Mouse (Mus musculus) ES-Bruce4 (cell line): ENCODE measurements at regions not wholly inside any gene's neighbourhood (a gene's known extent, or its start where the extent isn't known, plus 50 kb on each side); places are given as distances from the start of the nearest gene placed in this dataset.

Source experiments
- H3K27ac ChIP-seq: 2 replicates; pipeline ENCODE4 v1.5.1; 2012; ENCODE audit warnings: low read length, inconsistent platforms; ENCODE audit not compliant: insufficient read depth
- H3K27me3 ChIP-seq: 2 replicates; pipeline ENCODE4 v1.6.1; 2012; ENCODE audit warnings: mild to moderate bottlenecking, low read length, inconsistent platforms; ENCODE audit not compliant: control insufficient read depth, poor library complexity, insufficient read depth, severe bottlenecking
- H3K36me3 ChIP-seq: 2 replicates; pipeline ENCODE4 v1.6.1; 2012; ENCODE audit warnings: inconsistent platforms, mild to moderate bottlenecking, low read length, moderate library complexity; ENCODE audit not compliant: control insufficient read depth, poor library complexity, insufficient read depth, severe bottlenecking
- H3K4me1 ChIP-seq: one replicate; pipeline ENCODE4 v1.8.1; 2011; ENCODE audit warnings: low read length; ENCODE audit not compliant: control insufficient read depth, insufficient read depth
- H3K4me3 ChIP-seq: 2 replicates; pipeline ENCODE4 v1.5.1; 2011; ENCODE audit warnings: low read depth, mild to moderate bottlenecking, low read length
- H3K9ac ChIP-seq: 2 replicates; pipeline ENCODE4 v1.6.1; 2012; ENCODE audit warnings: low read depth, mild to moderate bottlenecking, inconsistent platforms; ENCODE audit not compliant: poor library complexity, severe bottlenecking
- H3K9me3 ChIP-seq: replicated peaks from 2 replicates; pipeline ENCODE4 v1.6.1; 2012; ENCODE audit warnings: mild to moderate bottlenecking, low read length, inconsistent platforms; ENCODE audit not compliant: control insufficient read depth, poor library complexity, insufficient read depth, severe bottlenecking
- CTCF ChIP-seq: IDR thresholded peaks from one replicate; pipeline ENCODE4 v1.8.1; 2011; ENCODE audit warnings: low read depth, low read length
- EP300 ChIP-seq: IDR thresholded peaks from 2 replicates; pipeline ENCODE4 v1.6.1; 2011; ENCODE audit warnings: low read depth, low read length; ENCODE audit not compliant: insufficient read depth
- POLR2A ChIP-seq: IDR thresholded peaks from one replicate; pipeline ENCODE4 v1.8.1; 2011; ENCODE audit warnings: low read length; ENCODE audit not compliant: insufficient read depth

DNA sequence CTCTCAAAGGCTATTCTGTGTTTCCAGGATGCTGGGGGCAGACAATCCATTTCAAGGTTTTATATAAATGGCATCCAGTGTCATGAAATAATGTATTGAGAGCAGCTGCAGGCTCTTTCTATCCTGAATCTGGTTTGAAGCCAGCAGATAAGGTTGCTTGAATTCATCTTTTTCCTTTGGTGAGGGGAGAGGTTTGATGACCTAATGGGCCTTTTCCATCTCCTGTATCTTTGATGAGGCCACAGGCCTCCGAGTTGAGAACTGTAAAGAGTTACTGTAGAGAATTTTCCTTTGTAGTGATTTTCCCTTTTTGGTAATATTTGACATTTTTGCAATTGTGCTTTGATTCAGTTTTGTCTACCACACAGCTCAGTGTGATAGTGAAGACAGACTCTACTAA lies 458.8 kb upstream of the 1700008P02Rik start:
- Histone ChIP-seq H3K36me3 (no peaks in the 10 kb centered on the region), H3K9me3 (peaks cover 7% of the 10 kb centered on the region), H3K4me1 (no peaks in the 10 kb centered on the region), H3K27me3 (no peaks in the 10 kb centered on the region), H3K9ac (no peak overlapping the region), H3K27ac (no peak overlapping the region), H3K4me3 (no peak overlapping the region)
- no peak for TF ChIP-seq CTCF
- TF ChIP-seq POLR2A = no peak
- no peak for TF ChIP-seq EP300

DNA sequence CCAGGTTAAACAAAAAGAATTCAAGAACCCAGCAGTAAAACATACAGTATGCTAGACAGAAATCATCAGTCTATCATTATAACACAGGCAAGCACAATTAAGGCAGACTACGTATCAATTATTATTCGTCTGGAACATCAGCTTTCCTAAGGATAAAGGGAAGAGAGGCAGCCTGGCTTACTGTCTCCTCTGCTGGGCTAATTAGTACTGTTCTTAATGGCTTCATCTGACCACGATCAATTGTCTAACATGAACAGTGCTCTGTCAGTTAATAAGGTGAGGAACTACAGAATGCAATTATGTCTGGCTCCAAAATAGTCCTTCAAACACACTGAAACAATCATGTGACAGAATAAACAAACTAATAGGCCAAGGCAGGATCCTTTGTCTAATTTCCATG lies 456.6 kb upstream of the 1700008P02Rik start:
- Histone ChIP-seq H3K4me3 (no peak overlapping the region), H3K36me3 (no peaks in the 10 kb centered on the region), H3K9me3 (peaks cover 4% of the 10 kb centered on the region; the same call in 1 of the 2 replicates), H3K27me3 (no peaks in the 10 kb centered on the region), H3K9ac (no peak overlapping the region), H3K4me1 (no peaks in the 10 kb centered on the region), H3K27ac (no peak overlapping the region)
- no peak for TF ChIP-seq EP300
- no peak for TF ChIP-seq POLR2A
- TF ChIP-seq CTCF = no peak

GRCm38 (mm10) chr3:7074488-7074887 lies 454.2 kb upstream of the 1700008P02Rik start:
- Histone ChIP-seq H3K36me3 (no peaks in the 10 kb centered on the region), H3K4me3 (no peak overlapping the region), H3K27me3 (no peaks in the 10 kb centered on the region), H3K27ac (no peak overlapping the region), H3K4me1 (no peaks in the 10 kb centered on the region), H3K9ac (no peak overlapping the region), H3K9me3 (0 out of 2 replicates have a peak, but pooled peaks cover 2% of the 10 kb centered on the region)
- TF ChIP-seq EP300 (no peak), POLR2A (no peak), CTCF (no peak)

- no peak overlapping the region for H3K4me3 ChIP-seq
- H3K27me3 ChIP-seq = no peaks in the 10 kb centered on the region
- H3K27ac ChIP-seq = no peak overlapping the region
- H3K9ac ChIP-seq = no peak overlapping the region
- TF ChIP-seq POLR2A = no peak
- TF ChIP-seq EP300 = no peak
- no peak for TF ChIP-seq CTCF
- peaks cover 4% of the 10 kb centered on the region; the same call in 1 of the 2 replicates for H3K9me3 ChIP-seq
- H3K36me3 ChIP-seq = no peaks in the 10 kb centered on the region
- no peaks in the 10 kb centered on the region for H3K4me1 ChIP-seq
These were observed 421.3 kb upstream of the 1700008P02Rik start for GRCm38 (mm10) chr3:7041372-7042057.

GRCm38 (mm10) chr3:7035833-7036232 lies 415.6 kb upstream of the 1700008P02Rik start:
- H3K4me3 ChIP-seq = no peak overlapping the region
- peaks cover 4% of the 10 kb centered on the region; the same call in 1 of the 2 replicates for H3K9me3 ChIP-seq
- no peaks in the 10 kb centered on the region for H3K36me3 ChIP-seq
- H3K9ac ChIP-seq = no peak overlapping the region
- H3K27me3 ChIP-seq = no peaks in the 10 kb centered on the region
- no peaks in the 10 kb centered on the region for H3K4me1 ChIP-seq
- no peak overlapping the region for H3K27ac ChIP-seq
- TF ChIP-seq EP300 (no peak), CTCF (no peak), POLR2A (no peak)

DNA sequence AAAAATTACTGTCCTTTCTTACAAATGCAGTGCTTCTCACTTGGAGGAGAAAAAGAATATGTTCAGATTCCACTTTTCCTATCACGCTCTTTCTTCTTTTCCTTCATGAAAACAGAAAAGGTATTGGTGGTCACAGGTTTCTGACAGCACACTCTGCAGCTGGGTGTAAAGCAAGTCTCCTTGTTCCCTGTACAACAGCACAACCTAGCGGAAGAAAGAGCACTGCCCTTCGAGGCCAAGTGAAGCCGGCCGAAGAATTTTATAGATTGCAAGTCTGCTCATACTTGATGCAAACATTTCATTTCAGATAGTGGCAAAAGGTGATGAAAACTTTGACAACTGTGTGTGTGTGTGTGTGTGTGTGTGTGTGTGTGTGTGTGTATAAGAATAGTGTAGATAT lies 407.6 kb upstream of the 1700008P02Rik start:
- Histone ChIP-seq H3K4me3 (no peak overlapping the region), H3K27ac (no peak overlapping the region), H3K9ac (no peak overlapping the region), H3K4me1 (no peaks in the 10 kb centered on the region), H3K27me3 (no peaks in the 10 kb centered on the region), H3K9me3 (no peaks in the 10 kb centered on the region), H3K36me3 (no peaks in the 10 kb centered on the region)
- no peak for TF ChIP-seq POLR2A
- no peak for TF ChIP-seq EP300
- TF ChIP-seq CTCF = peak; percentile 62
